Mouse (Mus musculus): Measurements from ENCODE around the gene Gab3.

Gab3 gene

DNA sequence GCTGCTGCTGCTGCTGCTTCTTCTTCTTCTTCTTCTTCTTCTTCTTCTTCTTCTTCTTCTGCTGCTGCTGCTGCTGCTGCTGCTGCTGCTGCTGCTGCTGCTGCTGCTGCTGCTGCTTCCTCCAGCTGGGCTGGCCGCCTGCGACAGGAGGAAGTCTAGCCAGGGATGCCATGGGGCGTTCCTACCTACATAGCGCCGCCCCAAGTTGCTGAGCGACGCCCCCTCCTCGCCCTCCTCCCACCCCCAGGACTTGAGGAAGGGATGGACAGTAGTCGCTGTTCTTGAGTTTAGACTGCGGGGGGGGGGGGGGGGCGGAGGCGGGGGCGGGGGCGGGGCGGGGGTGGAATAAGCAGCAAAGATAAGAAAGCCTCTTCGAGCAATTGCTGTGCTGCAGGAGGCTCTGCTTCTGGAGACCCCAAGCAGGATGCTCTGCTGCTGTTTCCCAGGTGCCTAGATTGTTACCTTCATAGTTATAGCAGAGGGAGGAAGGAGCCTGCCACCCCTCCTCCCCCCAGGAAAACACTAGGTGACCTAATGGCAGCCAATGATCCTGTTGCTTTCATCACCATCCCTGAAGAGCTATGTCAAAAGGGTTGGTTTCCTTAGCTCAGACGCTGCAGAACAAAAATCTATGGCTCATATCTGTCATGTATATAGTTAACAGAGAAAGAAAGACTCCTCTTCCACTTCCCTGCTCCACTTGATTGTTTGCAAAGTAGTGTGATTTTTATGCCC lies at the start of gene Gab3:
Gene Gab3, minus strand, starts transcription at position 685 of the 735 bp plus-strand sequence.
- in situ Hi-C loops (cut with MboI) = loop anchor here (25.0 kb wide), 1 partner anchor 648 kb away; the partner anchor contains the start of gene G6pdx

DNA sequence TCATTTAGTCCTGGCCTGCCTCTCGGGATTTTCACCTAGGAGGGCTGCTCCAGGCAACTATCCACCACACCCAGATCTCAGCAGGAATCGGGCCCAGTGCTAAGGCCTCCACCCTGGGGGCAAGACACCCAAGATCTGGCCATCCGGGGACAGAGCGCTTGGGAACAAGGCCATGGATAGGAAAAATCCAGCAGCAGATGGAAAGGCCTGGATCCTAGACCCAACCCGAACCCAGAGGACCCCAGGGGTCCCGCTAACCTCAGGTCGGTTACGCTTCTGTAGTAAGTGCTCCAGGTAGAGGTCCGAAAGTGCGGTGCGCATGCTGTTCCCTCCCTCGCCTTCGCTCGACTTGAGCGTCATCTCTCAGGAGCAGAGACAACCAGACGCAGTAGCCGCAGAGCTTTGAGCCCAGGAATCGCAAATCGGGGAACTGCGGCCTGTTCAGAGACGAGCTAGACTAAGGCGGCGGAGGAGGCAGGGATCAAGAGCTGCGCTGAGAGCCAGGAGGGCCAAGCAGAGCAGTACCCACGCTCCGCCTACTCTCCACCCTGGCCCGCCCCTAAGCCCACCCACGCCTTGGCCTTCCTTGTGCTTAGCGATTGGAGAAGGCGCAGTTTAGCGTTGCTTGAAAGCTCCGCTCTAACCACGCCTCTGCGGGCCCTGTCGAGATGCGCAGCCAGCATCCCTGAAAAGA lies 45.4 kb upstream of the Gab3 start, which contains the start of gene Mpp1:
Gene Mpp1, minus strand, starts transcription at position 550 of the 694 bp plus-strand sequence.
- in situ Hi-C loops (cut with MboI) = no loop called here

DNA sequence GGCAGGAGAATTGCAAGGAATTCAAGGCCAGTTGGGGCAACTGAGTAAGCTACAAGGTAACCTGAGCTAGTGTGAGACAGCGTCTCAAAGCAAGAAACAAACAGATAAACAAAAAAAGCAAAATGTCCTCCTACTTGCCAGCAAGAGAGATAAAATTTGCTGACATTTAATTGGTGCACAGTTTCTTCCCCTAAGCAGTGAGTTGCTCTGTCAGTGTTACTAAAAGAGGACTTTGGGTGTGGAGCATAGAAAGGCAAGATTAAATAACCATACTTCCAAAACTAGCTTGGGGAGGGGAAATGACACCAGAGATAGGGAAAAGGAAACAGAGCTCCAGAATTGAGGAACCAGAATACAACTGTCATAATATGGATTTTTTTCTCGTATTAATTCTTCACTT lies 44.2 kb upstream of the Gab3 start:
- in situ Hi-C loops (cut with MboI) = no loop called here

- in situ Hi-C loops (cut with MboI) = no loop called here
Measured at GRCm38 (mm10) chrX:75128333-75128980, 43.2 kb upstream of the Gab3 start.

DNA sequence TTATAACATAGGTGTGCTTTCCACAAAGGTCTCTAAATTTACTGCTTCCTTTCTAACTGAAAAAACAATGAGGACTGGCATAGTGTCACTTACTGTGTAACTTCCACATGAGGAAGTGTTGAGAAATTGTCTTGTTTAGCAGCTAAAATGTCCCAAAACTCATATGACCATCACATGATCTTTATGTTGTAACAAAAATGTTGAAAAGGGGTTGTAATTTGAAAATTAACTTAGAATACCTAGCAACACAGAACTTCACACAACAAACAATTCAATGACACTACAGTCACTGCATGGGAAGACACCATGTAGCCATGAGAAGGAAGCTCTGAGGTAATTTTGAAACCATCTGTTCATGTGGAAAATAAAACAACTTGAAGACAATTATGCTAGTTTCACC lies 41.6 kb upstream of the Gab3 start:
- in situ Hi-C loops (cut with MboI) = no loop called here

DNA sequence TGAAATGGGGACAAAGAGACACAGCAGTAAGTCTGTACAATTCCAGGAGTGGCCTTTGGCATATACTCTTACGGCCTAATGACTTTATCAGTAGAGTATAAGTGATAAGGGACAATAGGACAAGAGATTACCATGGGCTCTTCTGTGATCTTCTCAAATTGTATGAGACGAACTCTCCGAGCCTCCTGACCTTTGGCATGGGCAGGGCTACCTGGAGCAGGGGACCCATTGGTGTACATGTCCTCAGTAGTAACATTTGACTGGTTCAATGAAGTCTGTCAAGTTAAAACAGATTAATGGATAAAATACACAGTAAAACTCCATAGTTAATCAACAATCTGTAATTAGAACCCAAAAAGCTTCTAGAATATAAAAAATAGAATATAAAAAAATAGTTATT lies 40.3 kb upstream of the Gab3 start:
- in situ Hi-C loops (cut with MboI) = no loop called here

GRCm38 (mm10) chrX:75115550-75115949 lies 30.3 kb upstream of the Gab3 start:
- in situ Hi-C loops (cut with MboI) = no loop called here

- in situ Hi-C loops (cut with MboI) = no loop called here
Measured at GRCm38 (mm10) chrX:75102293-75102692, 17.0 kb upstream of the Gab3 start.

GRCm38 (mm10) chrX:75098799-75099198 lies 13.5 kb upstream of the Gab3 start:
- in situ Hi-C loops (cut with MboI) = loop anchor here (25.0 kb wide), 1 partner anchor 661 kb away; the partner anchor contains the start of gene G6pdx

DNA sequence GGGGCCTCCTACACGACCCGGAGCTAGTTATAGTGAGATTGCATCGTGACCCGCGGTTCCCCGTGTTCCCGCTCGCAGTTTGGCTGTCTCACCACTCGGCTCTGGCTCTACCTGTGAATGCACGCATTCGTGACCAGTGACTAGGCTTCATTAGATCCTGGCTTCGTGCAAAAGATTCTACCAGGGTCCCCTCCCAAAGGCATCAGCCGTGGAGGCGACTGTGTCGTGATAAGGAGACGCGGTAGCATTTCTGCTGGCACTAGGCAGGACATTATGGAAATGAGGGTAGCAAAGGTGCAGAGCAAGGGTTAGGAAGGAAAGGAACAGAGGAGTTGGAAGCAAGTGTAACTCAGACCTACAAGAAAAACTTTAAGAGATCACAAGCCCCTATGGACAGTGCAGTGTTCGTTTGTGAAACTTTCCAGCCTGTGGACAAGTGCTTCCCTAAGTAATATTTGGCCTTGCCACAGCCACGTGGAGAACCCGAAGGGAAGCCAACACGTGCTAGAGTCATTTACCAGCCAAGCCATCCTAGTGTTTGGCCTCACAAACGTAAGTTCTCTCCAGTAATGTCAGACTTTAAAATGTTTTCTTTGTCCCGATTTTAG lies 11.0 kb upstream of the Gab3 start:
- in situ Hi-C loops (cut with MboI) = loop anchor here (25.0 kb wide), 1 partner anchor 659 kb away; the partner anchor contains the start of gene G6pdx

GRCm38 (mm10) chrX:75095369-75096162 lies 10.3 kb upstream of the Gab3 start, which contains the start of gene Dkc1:
TSS of gene Dkc1 (plus strand) at chrX:75095854.
- in situ Hi-C loops (cut with MboI) = loop anchor here (25.0 kb wide), 1 partner anchor 658 kb away; the partner anchor contains the start of gene G6pdx

GRCm38 (mm10) chrX:75085654-75086053 lies 396 bp upstream of the Gab3 start:
- in situ Hi-C loops (cut with MboI) = loop anchor here (25.0 kb wide), 1 partner anchor 648 kb away; the partner anchor contains the start of gene G6pdx

GRCm38 (mm10) chrX:75083982-75084773 lies 1.1 kb downstream of the Gab3 start:
- in situ Hi-C loops (cut with MboI) = loop anchor here (25.0 kb wide), 1 partner anchor 647 kb away; the partner anchor contains the start of gene G6pdx

GRCm38 (mm10) chrX:75082351-75082750 lies 2.9 kb downstream of the Gab3 start:
- in situ Hi-C loops (cut with MboI) = loop anchor here (25.0 kb wide), 1 partner anchor 645 kb away; the partner anchor contains the start of gene G6pdx

GRCm38 (mm10) chrX:75056120-75056775 lies 29.0 kb downstream of the Gab3 start:
- in situ Hi-C loops (cut with MboI) = no loop called here

DNA sequence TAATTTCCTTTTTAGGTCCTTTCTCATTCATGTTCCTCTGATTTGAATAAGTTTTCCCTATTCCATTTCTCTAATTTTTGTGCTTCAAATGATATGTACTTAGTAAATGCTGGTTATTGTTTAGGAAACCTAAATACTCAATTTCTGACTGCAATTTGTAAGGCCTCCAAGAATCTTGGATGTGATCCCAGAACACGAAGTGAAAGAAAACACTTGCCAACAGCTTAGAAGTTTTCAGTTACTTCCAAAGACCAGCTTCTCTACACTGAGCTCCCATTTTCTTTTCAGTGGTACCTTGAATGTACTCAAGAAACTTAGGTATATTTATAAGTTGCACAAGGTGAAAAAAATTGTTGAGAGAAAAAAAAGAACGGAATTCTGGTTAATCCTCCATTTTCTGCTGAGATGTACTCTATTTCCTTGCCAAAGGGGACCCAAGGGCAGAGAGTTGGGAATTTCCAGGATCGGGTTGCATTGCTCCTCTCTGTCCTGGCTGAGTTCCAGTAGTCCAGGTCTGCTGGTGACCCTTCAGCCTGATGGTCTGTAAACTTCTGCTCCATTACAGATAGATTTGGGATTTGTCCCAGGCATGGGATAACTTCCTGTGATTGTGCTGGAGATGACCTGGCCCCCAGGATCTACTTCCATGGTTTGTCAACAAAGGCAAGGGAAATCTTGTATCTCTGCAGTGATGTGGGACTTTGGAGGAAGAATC lies 38.2 kb downstream of the Gab3 start:
- in situ Hi-C loops (cut with MboI) = no loop called here

DNA sequence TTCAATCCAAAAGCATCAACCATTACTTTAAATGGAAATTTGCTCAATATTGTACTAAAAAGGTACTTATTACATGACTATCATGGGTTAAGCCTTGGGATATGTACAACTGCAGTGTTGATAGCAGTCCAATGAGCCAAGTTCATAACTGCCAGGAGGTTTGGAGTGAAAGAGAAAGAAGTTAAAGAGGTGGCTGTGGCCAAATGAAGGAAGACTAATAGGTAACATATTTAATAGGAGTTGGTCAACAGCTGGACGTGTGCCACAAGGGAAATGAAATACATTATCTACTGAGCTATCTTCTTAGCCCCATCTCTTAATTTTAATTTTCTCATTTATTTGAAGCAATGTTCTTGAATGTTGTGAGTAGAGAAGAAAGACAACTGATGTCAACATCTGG lies 39.3 kb downstream of the Gab3 start:
- in situ Hi-C loops (cut with MboI) = no loop called here

GRCm38 (mm10) chrX:75044595-75044994 lies 40.7 kb downstream of the Gab3 start:
- in situ Hi-C loops (cut with MboI) = no loop called here

GRCm38 (mm10) chrX:75036626-75037025 lies 48.6 kb downstream of the Gab3 start:
- in situ Hi-C loops (cut with MboI) = no loop called here
